Mouse (Mus musculus) adrenal gland, adult 18-20 months (tissue): Measurements from ENCODE around the gene Fam193b. TPM values are rescaled to one million over a fixed set of nuclear protein-coding genes. Genes with fewer than 3 reads are reported as not detected.

Experiments used
- DNase-seq, 2 experiments: peaks; one replicate each; pipeline ENCODE4 v3.0.0; 2021 to 2022; ENCODE audit warnings: low spot score in 2 of 2
- microRNA-seq, 2 experiments: library from miRNA; unstranded; fragments of <30 nt; microRNA quantifications; one replicate each; pipeline ENCODE4 v1.2.0; 2021; ENCODE audit warnings: borderline number of aligned reads in 2 of 2
- total RNA-seq, 2 experiments: library from RNA; stranded (reverse); gene quantifications; 1 replicate in 1 of 2; 2 replicates in 1 of 2; pipeline ENCODE4 v1.2.3; 2021

Gene Fam193b
- total RNA-seq, 2 experiments from 2014 or later, result 45.5 to 52.7 TPM

- no peak for DNase-seq
Measured at GRCm38 (mm10) chr13:55504390-55504789, 66.5 kb downstream of the Fam193b start.

GRCm38 (mm10) chr13:55502405-55502804 lies 68.5 kb downstream of the Fam193b start:
- DNase-seq, result no peak

DNA sequence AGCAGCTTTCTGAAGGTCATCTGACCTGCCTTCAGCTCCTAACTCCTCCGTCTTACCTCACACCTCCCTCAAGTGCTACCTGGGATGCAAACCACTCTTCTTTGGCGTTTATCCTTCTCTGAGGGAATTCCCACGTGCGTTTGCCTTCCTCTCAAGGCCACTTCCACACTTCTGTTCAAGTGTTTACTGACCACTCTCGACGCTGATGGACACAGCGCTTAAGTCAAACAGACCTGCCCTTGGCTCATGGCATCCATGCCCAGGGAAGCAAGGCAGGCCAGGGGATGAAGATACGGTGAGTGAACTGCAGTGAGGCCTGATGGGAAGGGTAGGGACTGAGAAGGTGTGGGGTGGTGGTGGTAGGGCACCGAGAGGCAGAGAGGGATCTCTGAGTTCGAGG lies 70.3 kb downstream of the Fam193b start:
- no peak for DNase-seq

- no peak for DNase-seq
Measured at GRCm38 (mm10) chr13:55498906-55499305, 72.0 kb downstream of the Fam193b start.

- DNase-seq, result no peak
Measured at GRCm38 (mm10) chr13:55496661-55497060, 74.3 kb downstream of the Fam193b start.

DNA sequence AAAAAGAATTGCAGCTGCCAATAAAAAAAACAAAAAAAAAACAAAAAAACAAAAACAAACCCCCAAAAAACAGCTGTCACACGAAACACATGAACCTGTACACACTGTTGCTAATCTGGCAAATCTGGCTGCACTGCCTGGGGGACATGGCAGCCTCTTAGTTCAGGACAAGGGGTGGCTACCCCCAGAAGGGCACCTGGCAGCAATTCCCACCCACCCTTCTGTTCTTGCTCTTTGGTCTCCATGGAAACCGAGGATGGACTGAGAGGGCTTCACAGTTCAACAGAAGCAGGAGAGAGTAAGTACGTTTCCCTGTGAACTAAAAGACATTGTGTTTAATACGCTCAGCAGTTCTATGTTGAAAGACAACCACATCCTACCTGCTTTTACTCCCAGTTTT lies 75.2 kb downstream of the Fam193b start:
- no peak for DNase-seq

DNA sequence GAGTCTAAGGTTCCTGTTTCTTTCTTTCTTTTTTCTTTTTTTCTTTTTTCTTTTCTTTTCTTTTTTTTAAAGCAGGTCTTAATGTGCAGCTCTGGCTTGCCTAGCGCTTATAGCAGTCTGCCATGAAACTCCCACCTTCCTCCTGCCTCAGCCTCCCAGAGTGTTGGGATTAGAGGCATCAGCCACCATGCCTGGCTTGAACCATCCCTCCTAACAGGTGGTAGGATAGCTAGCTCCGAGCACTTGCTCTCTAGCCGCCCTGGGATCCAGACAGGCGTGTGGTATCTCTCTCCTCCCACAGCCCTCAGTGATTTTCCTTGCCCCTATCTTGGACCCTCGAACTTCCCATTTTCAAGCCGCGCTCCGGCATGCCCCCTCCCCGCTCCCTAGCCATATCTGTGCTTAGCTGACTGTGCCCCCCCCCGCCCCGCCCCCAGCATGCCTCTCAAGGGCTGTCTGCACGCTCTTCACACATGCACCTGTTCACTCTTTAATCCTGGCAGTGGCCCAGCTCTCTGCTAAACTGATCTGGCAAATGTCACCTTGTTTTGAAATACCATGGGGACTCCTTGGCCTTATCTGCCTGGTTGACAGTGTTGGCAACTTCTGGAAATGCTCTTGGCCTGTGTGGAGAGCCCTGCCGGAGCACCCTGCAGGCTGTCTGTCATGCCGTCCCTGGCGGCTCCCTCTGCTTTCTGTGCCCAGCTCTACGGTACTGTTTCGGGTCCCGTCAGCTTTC lies 75.9 kb downstream of the Fam193b start:
- DNase-seq, result no peak

GRCm38 (mm10) chr13:55494257-55494656 lies 76.7 kb downstream of the Fam193b start:
- DNase-seq, result no peak

Small RNAs within 50 kb of the gene (microRNA-seq; reads per million reads assigned to microRNA genes)
- 0.61 to 0.95 reads per million in 2 experiments for gene Mir6945

Other genes starting within 250 kb of the Fam193b start
- gene Rab24, start 249.2 kb downstream of the Fam193b start, total RNA-seq, result 10 to 100 TPM; 52.3 to 52.7 TPM
- gene Mxd3, start 241.3 kb downstream of the Fam193b start, total RNA-seq, result under 1 TPM; 0.46 to 0.58 TPM
- gene Lman2, start 208.3 kb downstream of the Fam193b start, total RNA-seq, result 100 to 1,000 TPM; 113 to 121 TPM
- gene Rgs14, start 201.4 kb downstream of the Fam193b start, total RNA-seq, result under 1 TPM; 0.76 to 0.96 TPM
- 1 to 10 TPM in 1 of 2 experiments, not detected in 1; 2.9 TPM for gene Slc34a1, start 172.9 kb downstream of the Fam193b start, total RNA-seq
- not detected for gene Pfn3, start 155.9 kb downstream of the Fam193b start, total RNA-seq
- not detected for gene F12, start 144.3 kb downstream of the Fam193b start, total RNA-seq
- gene Grk6, start 126.0 kb downstream of the Fam193b start, total RNA-seq, result 10 to 100 TPM; 27.1 to 33.1 TPM
- 1 to 10 TPM; 1.9 to 2.2 TPM for gene Prr7, start 106.9 kb downstream of the Fam193b start, total RNA-seq
- 10 to 100 TPM; 11.1 to 16.2 TPM for gene Dbn1, start 83.0 kb downstream of the Fam193b start, total RNA-seq
- gene Pdlim7, start 57.4 kb downstream of the Fam193b start, total RNA-seq, result 10 to 100 TPM; 11.6 to 26.8 TPM
- 1 to 10 TPM; 5.1 to 5.3 TPM for gene Dok3, start 41.8 kb downstream of the Fam193b start, total RNA-seq
- gene Ddx41, start 34.5 kb downstream of the Fam193b start, total RNA-seq, result 10 to 100 TPM; 40.6 to 47.1 TPM
- 100 to 1,000 TPM; 141 to 184 TPM for gene Tmed9, start 2.6 kb upstream of the Fam193b start, total RNA-seq
- 10 to 100 TPM; 11.7 to 16.1 TPM for gene B4galt7, start 28.8 kb upstream of the Fam193b start, total RNA-seq
- gene Caml, start 51.9 kb upstream of the Fam193b start, total RNA-seq, result 10 to 100 TPM; 27.4 to 32.4 TPM
- 10 to 100 TPM; 24.0 to 36.4 TPM for gene Ddx46, start 63.9 kb upstream of the Fam193b start, total RNA-seq
- gene B230219D22Rik, start 122.0 kb upstream of the Fam193b start, total RNA-seq, result 10 to 100 TPM; 45.9 to 56.8 TPM
- 10 to 100 TPM; 71.2 to 73.8 TPM for gene Txndc15, start 143.5 kb upstream of the Fam193b start, total RNA-seq
- gene Pcbd2, start 156.2 kb upstream of the Fam193b start, total RNA-seq, result 10 to 100 TPM; 75.9 to 84.6 TPM
- not detected for gene Catsper3, start 213.4 kb upstream of the Fam193b start, total RNA-seq